Mouse (Mus musculus) c-Kit-positive CD71-positive TER-119-positive erythroid progenitor cells, embryonic 14.5 days (primary cell): ENCODE measurements around the gene Aff1.

Experiments used
- DNase-seq: peaks from one replicate; pipeline ENCODE4 v3.0.0-alpha.2; 2013; ENCODE audit warnings: low spot score

Aff1 gene

GRCm38 (mm10) chr5:103691624-103692530, at the start of gene Aff1:
TSS of gene Aff1 (plus strand) at chr5:103692374.
- peak; percentile 84 for DNase-seq

GRCm38 (mm10) chr5:103644167-103644566, 48.0 kb upstream of the Aff1 start:
- no peak for DNase-seq

GRCm38 (mm10) chr5:103647320-103647719, 44.9 kb upstream of the Aff1 start:
- DNase-seq = no peak

- DNase-seq = peak; percentile 65
These were observed 37.9 kb upstream of the Aff1 start for GRCm38 (mm10) chr5:103654225-103654624.

GRCm38 (mm10) chr5:103654780-103655179, 37.4 kb upstream of the Aff1 start:
- peak; percentile 1 for DNase-seq

GRCm38 (mm10) chr5:103655346-103656118, 36.6 kb upstream of the Aff1 start, which contains the start of gene 1700016H13Rik:
TSS of gene 1700016H13Rik (minus strand) at chr5:103656010.
- peak; percentile 57 for DNase-seq

- DNase-seq = peak; percentile 20
These were observed 33.3 kb upstream of the Aff1 start for GRCm38 (mm10) chr5:103658921-103659320.

GRCm38 (mm10) chr5:103659571-103659970, 32.6 kb upstream of the Aff1 start:
- peak; percentile 54 for DNase-seq

GRCm38 (mm10) chr5:103664932-103665331, 27.2 kb upstream of the Aff1 start:
- DNase-seq = no peak

- no peak for DNase-seq
These were observed 26.3 kb upstream of the Aff1 start for GRCm38 (mm10) chr5:103665876-103666275.

- no peak for DNase-seq
These were observed 20.3 kb upstream of the Aff1 start for GRCm38 (mm10) chr5:103671858-103672257.

GRCm38 (mm10) chr5:103673611-103674010, 18.6 kb upstream of the Aff1 start:
- no peak for DNase-seq

- DNase-seq = no peak
These were observed 17.7 kb upstream of the Aff1 start for GRCm38 (mm10) chr5:103674482-103674881.

- no peak for DNase-seq
These were observed 15.8 kb upstream of the Aff1 start for GRCm38 (mm10) chr5:103676289-103676881.

- DNase-seq = no peak
These were observed 14.3 kb upstream of the Aff1 start for GRCm38 (mm10) chr5:103677894-103678293.

- no peak for DNase-seq
These were observed 13.2 kb upstream of the Aff1 start for GRCm38 (mm10) chr5:103678974-103679373.

- DNase-seq = peak; percentile 76
These were observed 11.8 kb upstream of the Aff1 start for GRCm38 (mm10) chr5:103680381-103680780.

GRCm38 (mm10) chr5:103681824-103682223, 10.3 kb upstream of the Aff1 start:
- no peak for DNase-seq

- no peak for DNase-seq
These were observed 2.5 kb upstream of the Aff1 start for GRCm38 (mm10) chr5:103689645-103690044.

GRCm38 (mm10) chr5:103690190-103690589, 2.0 kb upstream of the Aff1 start:
- DNase-seq = no peak

GRCm38 (mm10) chr5:103691171-103691570, 1.0 kb upstream of the Aff1 start:
- no peak for DNase-seq

- DNase-seq = no peak
These were observed 412 bp downstream of the Aff1 start for GRCm38 (mm10) chr5:103692531-103693040.
